Mouse (Mus musculus) lung, postnatal 0 days (tissue): Measurements from ENCODE around the gene Atp1a1. TPM values are rescaled to one million over a fixed set of nuclear protein-coding genes. Genes with fewer than 3 reads are reported as not detected.

Source experiments
- ATAC-seq: fragments of 200-750 bp; cut with Nextera tagmentation; 2 replicates; pipeline ENCODE4 v1.8.0; 2017; ENCODE audit warnings: moderate library complexity
- DNase-seq: peaks from one replicate; pipeline ENCODE4 v3.0.0-alpha.2; 2016; ENCODE audit warnings: low spot score
- H3K27ac ChIP-seq: fragments of 300-500 bp; sonication (generic); 2 replicates; pipeline ENCODE4 v1.5.1; 2014; ENCODE audit warnings: antibody characterized with exemption, mild to moderate bottlenecking, low read length, mixed read lengths
- H3K27me3 ChIP-seq: fragments of 300-500 bp; sonication (generic); replicated peaks from 2 replicates; pipeline ENCODE4 v1.6.1; 2014; ENCODE audit warnings: low read length, mixed read lengths; ENCODE audit not compliant: insufficient read depth
- H3K36me3 ChIP-seq: fragments of 300-500 bp; sonication (generic); 2 replicates; pipeline ENCODE4 v1.6.1; 2014; ENCODE audit warnings: low read length, mixed read lengths; ENCODE audit not compliant: insufficient read depth
- H3K4me1 ChIP-seq: fragments of 300-500 bp; sonication (generic); 2 replicates; pipeline ENCODE4 v1.6.1; 2014; ENCODE audit warnings: antibody characterized with exemption, low read depth, low read length, mixed read lengths; ENCODE audit not compliant: insufficient read depth
- H3K4me2 ChIP-seq: fragments of 300-500 bp; sonication (generic); replicated peaks from 2 replicates; pipeline ENCODE4 v1.6.1; 2014; ENCODE audit warnings: low read depth, mild to moderate bottlenecking, low read length, moderate library complexity, mixed read lengths
- H3K4me3 ChIP-seq: fragments of 300-500 bp; sonication (generic); 2 replicates; pipeline ENCODE4 v1.5.1; 2014; ENCODE audit warnings: low read depth, low read length
- H3K9ac ChIP-seq: fragments of 300-500 bp; sonication (generic); replicated peaks from 2 replicates; pipeline ENCODE4 v1.6.1; 2014; ENCODE audit warnings: low read depth, mild to moderate bottlenecking
- H3K9me3 ChIP-seq: fragments of 300-500 bp; sonication (generic); 2 replicates; pipeline ENCODE4 v1.6.1; 2016; ENCODE audit warnings: low read length, mixed read lengths
- CTCF ChIP-seq: IDR thresholded peaks from 2 replicates; pipeline ENCODE4 v1.5.1; 2016; ENCODE audit warnings: antibody characterized with exemption, mild to moderate bottlenecking
- EP300 ChIP-seq: IDR thresholded peaks from 2 replicates; pipeline ENCODE4 v1.6.1; 2016; ENCODE audit warnings: antibody characterized with exemption, mild to moderate bottlenecking, control low read depth
- WGBS: fragments of 180-500 bp; shearing (Covaris S2); extraction: QIAGEN DNeasy Blood & Tissue Kit; methylation state at CpG from one replicate; pipeline ENCODE4 v1.1.7; 2014; 5-methylcytosine and 5-hydroxymethylcytosine counted together
- polyA plus RNA-seq: library from polyadenylated mRNA; unstranded; fragments of >200 nt; fragmentation: Nextera tagmentation; extraction: Ambion mirVana; gene quantifications from 2 replicates; pipeline ENCODE4 v1.2.1, GENCODE M21; 2015

Gene Atp1a1
- polyA plus RNA-seq, 1 experiment from 2014 or later: 136 TPM

DNA sequence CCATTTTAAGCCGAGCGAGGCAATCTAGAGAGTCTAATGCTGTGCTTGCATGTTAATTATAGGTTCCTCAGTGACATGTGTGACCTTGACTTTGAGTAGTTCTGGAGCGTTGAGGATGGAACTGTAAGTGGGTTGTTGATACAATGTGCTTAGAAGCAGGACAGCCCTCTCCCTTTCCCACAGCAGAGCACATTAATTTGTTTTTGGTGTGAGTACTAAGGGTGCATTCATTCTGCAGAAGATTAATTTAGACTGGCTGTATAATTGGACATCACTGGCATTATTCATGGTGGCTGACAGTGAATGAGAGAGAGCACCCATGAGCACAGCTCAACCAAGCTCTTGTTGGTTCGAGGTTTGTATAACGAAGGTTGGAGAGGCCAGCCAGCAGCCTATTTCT, 42.3 kb upstream of the Atp1a1 start:
- TF ChIP-seq CTCF: no peak
- TF ChIP-seq EP300: no peak
- no peak overlapping the region for H3K4me3 ChIP-seq
- no peak for DNase-seq
- no peaks in the 10 kb centered on the region for H3K36me3 ChIP-seq
- no peak for ATAC-seq
- 66% methylated on average over 5 of the region's 5 CpGs for WGBS
- H3K27ac ChIP-seq: no peak overlapping the region
- no peaks in the 10 kb centered on the region for H3K9me3 ChIP-seq
- H3K9ac ChIP-seq: no peak overlapping the region
- H3K4me2 ChIP-seq: no peak overlapping the region
- H3K4me1 ChIP-seq: no peaks in the 10 kb centered on the region
- no peaks in the 10 kb centered on the region for H3K27me3 ChIP-seq

DNA sequence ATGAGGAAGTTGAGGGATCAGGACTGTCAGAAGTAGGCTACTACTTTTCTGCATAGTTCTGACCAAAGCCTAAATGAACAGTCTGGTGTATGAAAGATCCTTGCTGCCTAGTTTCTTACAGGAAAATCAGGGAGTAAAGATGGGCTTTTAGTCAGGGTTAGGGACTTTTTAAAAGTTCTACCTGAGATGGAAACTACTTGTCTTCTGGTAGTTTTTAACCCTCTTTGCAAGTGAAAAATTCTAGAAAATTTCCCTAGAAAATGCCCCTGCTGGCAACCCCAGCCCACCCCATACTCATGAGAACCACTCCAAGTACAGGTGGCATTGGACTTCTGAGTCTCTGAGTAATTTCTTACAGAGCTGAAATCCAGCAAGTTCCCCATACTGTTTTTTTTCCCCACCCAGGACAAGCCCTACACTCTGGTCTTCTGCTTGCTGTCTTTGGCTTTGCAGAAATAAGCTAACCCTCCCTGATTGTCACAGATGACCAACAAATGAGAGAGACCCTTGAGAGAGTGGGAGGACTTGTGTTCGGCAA, 41.2 kb upstream of the Atp1a1 start:
- Histone ChIP-seq H3K9me3 (no peaks in the 10 kb centered on the region), H3K36me3 (no peaks in the 10 kb centered on the region), H3K9ac (no peak overlapping the region), H3K4me2 (no peak overlapping the region), H3K4me3 (no peak overlapping the region), H3K27me3 (no peaks in the 10 kb centered on the region), H3K27ac (no peak overlapping the region), H3K4me1 (no peaks in the 10 kb centered on the region)
- ATAC-seq: no peak
- no peak for TF ChIP-seq CTCF
- no peak for TF ChIP-seq EP300
- DNase-seq: no peak
- whole genome bisulfite sequencing: 71% methylated on average over 1 of the region's 1 CpGs

DNA sequence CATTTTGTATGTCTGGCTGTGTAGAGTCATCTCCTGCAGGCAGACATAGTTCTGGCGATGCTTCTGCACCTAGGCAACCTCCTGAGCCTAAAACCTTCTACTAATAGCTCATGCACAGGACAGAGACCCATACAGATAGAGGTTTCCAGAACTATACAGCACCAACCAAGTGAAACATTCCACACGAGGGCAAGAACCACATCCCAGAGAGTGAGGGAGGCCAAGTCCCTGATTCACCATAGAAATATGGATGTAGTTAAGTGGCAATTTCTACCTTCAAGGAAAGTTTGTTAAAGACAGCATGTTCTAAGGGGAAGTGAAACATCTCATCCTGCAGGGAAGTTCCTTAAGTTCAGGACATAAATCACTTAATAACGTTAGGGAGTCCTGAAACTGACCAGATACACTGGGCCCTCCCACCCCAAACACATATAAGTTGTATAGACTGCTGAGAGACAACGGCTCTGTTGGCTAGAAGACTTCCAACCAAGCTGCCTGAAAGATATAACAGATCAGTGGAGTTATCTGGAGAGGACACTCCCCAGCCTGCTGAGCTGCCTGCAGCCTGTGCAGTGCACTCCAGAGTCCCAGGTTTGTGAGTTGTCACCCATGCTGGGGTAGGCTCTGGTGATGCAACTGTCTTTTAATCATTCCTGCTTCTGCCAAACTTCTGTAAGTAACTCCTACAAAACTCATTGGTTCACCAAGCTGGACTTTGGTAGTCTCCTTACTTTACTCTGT, 39.7 kb upstream of the Atp1a1 start:
- no peaks in the 10 kb centered on the region for H3K36me3 ChIP-seq
- no peak overlapping the region for H3K9ac ChIP-seq
- H3K4me3 ChIP-seq: no peak overlapping the region
- ATAC-seq: no peak
- no peak overlapping the region for H3K27ac ChIP-seq
- no peak for DNase-seq
- 71% methylated on average over 4 of the region's 4 CpGs for WGBS
- H3K4me1 ChIP-seq: no peaks in the 10 kb centered on the region
- no peak overlapping the region for H3K4me2 ChIP-seq
- no peak for TF ChIP-seq EP300
- no peaks in the 10 kb centered on the region for H3K9me3 ChIP-seq
- H3K27me3 ChIP-seq: no peaks in the 10 kb centered on the region

DNA sequence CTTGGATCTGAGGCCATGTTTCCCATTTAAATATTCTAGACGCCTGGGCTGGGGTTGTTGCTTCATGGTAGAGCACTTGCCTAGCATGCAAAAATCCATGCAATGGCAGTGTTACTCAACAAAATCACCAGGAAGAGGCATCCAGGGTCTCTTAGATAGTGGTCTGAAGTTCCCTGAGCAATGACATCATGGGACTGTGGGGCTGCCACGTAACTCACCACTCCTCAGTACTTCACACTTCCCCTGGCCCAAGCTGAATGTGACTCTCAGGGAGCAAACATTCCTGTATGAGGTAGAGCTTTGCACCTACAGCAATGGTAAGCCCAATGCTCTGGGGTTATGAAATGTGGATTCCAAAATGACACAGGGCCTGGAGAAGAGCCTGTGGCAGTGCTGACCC, 38.8 kb upstream of the Atp1a1 start:
- no peaks in the 10 kb centered on the region for H3K9me3 ChIP-seq
- H3K4me3 ChIP-seq: no peak overlapping the region
- H3K9ac ChIP-seq: no peak overlapping the region
- H3K4me1 ChIP-seq: no peaks in the 10 kb centered on the region
- H3K27me3 ChIP-seq: no peaks in the 10 kb centered on the region
- WGBS: 73% methylated on average over 2 of the region's 2 CpGs
- no peaks in the 10 kb centered on the region for H3K36me3 ChIP-seq
- ATAC-seq: no peak
- no peak overlapping the region for H3K4me2 ChIP-seq
- no peak for DNase-seq
- no peak for TF ChIP-seq EP300
- no peak for TF ChIP-seq CTCF
- no peak overlapping the region for H3K27ac ChIP-seq

DNA sequence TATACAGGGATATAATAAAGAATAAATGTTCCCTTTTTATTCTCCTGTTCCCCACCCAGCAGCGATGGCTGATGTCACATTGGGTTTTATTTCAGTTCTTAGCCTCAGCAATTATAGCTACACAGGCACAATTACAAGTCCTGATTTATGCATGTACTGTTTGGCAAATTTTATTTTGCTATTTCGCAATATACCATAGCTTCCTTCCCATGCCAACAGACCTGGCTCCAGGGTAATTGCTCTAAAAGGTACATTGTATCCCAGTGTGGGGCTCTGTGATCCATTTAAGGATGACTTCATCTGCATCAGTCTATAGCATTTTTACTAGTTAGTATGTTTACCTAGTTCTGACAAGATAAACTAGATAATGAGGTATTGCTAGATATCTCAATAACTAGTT, 33.7 kb upstream of the Atp1a1 start:
- Histone ChIP-seq H3K9me3 (no peaks in the 10 kb centered on the region), H3K4me3 (no peak overlapping the region), H3K36me3 (no peaks in the 10 kb centered on the region), H3K9ac (no peak overlapping the region), H3K27me3 (no peaks in the 10 kb centered on the region), H3K27ac (no peak overlapping the region), H3K4me1 (no peaks in the 10 kb centered on the region), H3K4me2 (no peak overlapping the region)
- TF ChIP-seq CTCF (no peak), EP300 (no peak)
- WGBS: 74% methylated on average over 2 of the region's 2 CpGs
- DNase-seq: no peak
- ATAC-seq: no peak

DNA sequence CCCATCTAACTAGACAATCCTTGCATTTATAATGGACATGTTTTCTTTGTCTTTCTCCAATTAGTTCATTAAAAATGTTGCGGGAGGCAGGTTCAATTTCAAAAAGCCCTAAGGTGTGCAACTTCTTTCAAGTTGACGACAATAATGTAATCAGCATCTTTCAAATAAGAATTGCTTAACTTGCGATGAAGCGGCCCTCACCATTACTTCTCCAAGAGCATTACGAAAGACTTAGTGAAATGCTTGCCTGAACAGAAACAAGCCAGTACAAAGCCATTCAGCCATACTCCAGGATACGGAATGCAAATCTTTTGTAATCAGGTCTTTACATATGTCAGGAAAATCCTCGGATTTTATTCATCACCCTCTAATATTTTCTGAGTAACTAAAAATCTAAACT, 32.0 kb upstream of the Atp1a1 start:
- 77% methylated on average over 7 of the region's 7 CpGs for WGBS
- H3K9ac ChIP-seq: no peak overlapping the region
- no peak overlapping the region for H3K4me2 ChIP-seq
- ATAC-seq: no peak
- no peak for DNase-seq
- H3K36me3 ChIP-seq: no peaks in the 10 kb centered on the region
- H3K4me1 ChIP-seq: no peaks in the 10 kb centered on the region
- H3K9me3 ChIP-seq: no peaks in the 10 kb centered on the region
- no peak overlapping the region for H3K27ac ChIP-seq
- TF ChIP-seq EP300 (no peak), CTCF (no peak)
- H3K4me3 ChIP-seq: no peak overlapping the region
- H3K27me3 ChIP-seq: no peaks in the 10 kb centered on the region
